Mouse (Mus musculus): ENCODE measurements around the gene Olfr805. TPM values are rescaled to one million over a fixed set of nuclear protein-coding genes. Genes with fewer than 3 reads are reported as not detected.

Olfr805 gene
- total RNA-seq (2021), result not detected
- long read RNA-seq, experiment 1, result 0 reads
- long read RNA-seq, experiment 2, result 0 reads

GRCm38 (mm10) chr10:129729275-129729674 lies at the start of gene Olfr805:
TSS of gene Olfr805 (minus strand) at chr10:129729375.
- Histone ChIP-seq H3K27ac (no peak within 1 kb of the TSS), H3K4me3 (no peak within 1 kb of the TSS)
- TF ChIP-seq CTCF (IDR thresholded peaks at IDR 0.05), result no peak
- no peak for DNase-seq
- intact Hi-C loops (cut with DNase I), result no loop called here

DNA sequence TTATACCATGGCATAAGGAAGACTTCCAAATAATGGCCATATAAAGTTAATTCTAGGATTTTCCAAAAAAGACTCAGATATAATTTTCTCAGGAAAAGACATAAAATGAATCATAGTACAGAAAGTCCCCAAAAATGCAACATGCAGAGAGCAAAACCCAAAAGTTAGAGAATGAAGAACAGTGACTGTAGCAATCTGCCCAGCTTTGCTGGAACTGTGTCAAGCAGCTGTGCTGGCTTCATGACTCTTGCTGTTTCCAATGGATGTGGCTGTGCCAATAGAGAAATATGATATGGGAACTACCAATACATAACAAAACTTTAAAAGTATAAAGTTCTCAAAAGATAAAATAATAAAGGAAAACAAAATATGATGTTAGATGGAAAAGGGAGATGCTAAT lies 48.9 kb upstream of the Olfr805 start:
- peak; percentile 59 for DNase-seq
- intact Hi-C loops (cut with DNase I), result no loop called here

GRCm38 (mm10) chr10:129774338-129774737 lies 45.2 kb upstream of the Olfr805 start, which contains the start of gene Olfr809:
TSS of gene Olfr809 (plus strand) at chr10:129774638.
- no peak within 1 kb of the TSS for H3K27ac ChIP-seq
- no peak for DNase-seq
- TF ChIP-seq CTCF (IDR thresholded peaks at IDR 0.05), result no peak
- H3K4me3 ChIP-seq, result no peak within 1 kb of the TSS
- intact Hi-C loops (cut with DNase I), result no loop called here

More for the DNA sequence above, 48.9 kb upstream of the Olfr805 start:
- Histone ChIP-seq H3K27ac (no peak overlapping the region), H3K4me3 (no peak overlapping the region)
- no peak for TF ChIP-seq CTCF (IDR thresholded peaks at IDR 0.05)

DNA sequence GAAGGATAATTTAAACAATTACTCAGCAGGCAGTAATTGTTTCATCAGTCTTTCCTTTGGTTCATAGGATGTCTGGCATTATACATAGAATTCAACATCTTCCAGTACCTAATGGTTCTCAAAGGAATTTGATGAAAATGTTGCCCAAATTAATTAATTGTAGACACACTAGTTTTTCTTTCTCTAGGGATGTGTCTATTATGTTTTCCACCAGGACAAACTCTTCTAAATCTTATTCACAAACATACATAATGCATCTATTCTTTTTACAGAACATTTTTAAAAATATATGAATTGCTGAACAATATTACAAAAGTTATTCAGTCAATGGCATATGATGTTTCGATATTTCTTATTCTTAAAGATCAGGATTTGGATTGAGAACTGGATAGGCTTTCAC lies 36.0 kb upstream of the Olfr805 start, which contains the start of gene Olfr808:
Gene Olfr808 (plus strand): TSS at position 301 of the 400 bp plus-strand sequence.
- Histone ChIP-seq H3K4me3 (no peak within 1 kb of the TSS), H3K27ac (no peak within 1 kb of the TSS)
- no peak for TF ChIP-seq CTCF (IDR thresholded peaks at IDR 0.05)
- intact Hi-C loops (cut with DNase I), result no loop called here
- DNase-seq, result no peak

DNA sequence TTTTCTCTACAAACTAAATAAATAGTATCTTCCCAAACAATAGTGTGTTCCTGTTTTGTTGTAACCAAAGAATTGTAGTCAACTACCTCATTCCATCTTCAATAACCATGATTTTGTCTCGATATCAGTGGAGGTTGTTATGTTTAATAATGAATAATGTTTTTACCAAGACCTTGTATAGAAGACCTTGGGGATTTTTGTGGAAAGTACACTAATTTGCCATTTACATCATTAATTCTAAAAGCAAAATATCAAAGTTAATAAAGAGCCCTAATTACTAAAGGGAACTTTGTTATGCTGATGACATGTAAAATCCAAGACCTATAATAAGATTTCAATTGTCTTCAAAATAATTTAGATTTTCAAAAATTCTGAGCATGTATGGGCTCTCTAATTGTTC lies 28.5 kb upstream of the Olfr805 start, which contains the start of gene Olfr807:
Gene Olfr807 (minus strand): TSS at position 101 of the 400 bp plus-strand sequence.
- no peak for TF ChIP-seq CTCF (IDR thresholded peaks at IDR 0.05)
- intact Hi-C loops (cut with DNase I), result no loop called here
- Histone ChIP-seq H3K27ac (no peak within 1 kb of the TSS), H3K4me3 (no peak within 1 kb of the TSS)
- no peak for DNase-seq

DNA sequence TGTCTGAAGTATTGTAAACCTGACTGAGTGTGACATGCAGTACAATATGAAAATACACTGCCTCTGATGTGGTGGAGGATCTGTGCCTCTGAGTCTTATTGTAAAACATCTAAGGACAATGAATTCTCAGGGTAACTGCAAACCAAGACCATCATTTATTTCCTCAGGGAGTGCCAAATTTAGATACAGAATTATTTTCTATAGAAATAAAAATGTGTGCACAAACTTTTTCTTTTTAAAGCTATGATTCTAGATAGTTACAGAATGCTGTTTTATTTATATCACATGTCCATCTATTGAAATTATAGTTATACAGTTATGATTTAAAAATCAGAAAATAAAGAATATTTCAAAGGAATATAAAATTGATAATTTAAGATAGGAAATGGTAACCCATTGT lies 12.6 kb upstream of the Olfr805 start, which contains the start of gene Olfr806:
Gene Olfr806 (minus strand): TSS at position 101 of the 400 bp plus-strand sequence.
- intact Hi-C loops (cut with DNase I), result no loop called here
- Histone ChIP-seq H3K4me3 (no peak within 1 kb of the TSS), H3K27ac (no peak within 1 kb of the TSS)
- TF ChIP-seq CTCF (IDR thresholded peaks at IDR 0.05), result no peak
- DNase-seq, result no peak

DNA sequence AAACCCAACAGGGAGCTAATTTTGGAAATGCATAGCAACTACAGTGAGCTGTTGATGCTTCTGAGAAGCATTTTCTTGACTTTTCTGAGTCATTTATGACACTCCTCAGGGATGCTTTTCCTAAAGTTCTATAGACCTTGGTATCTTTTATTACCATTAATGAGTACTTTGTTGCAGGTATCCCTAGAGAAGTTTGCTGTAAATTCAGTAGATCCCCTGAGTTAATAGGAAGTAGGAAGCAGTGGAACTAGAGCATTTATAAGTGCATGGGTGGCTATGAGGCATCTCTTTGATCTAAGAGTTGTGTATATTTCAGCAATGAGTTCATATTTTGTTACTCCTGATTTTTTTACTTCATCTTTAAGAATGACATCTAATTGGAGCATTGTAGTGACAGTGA lies 26.3 kb downstream of the Olfr805 start, which contains the start of gene Olfr804:
Gene Olfr804 (plus strand): TSS at position 301 of the 400 bp plus-strand sequence.
- TF ChIP-seq CTCF (IDR thresholded peaks at IDR 0.05), result no peak
- Histone ChIP-seq H3K27ac (no peak within 1 kb of the TSS), H3K4me3 (no peak within 1 kb of the TSS)
- intact Hi-C loops (cut with DNase I), result no loop called here
- DNase-seq, result no peak

- no peak for TF ChIP-seq CTCF (IDR thresholded peaks at IDR 0.05)
- no peak within 1 kb of the TSS for H3K27ac ChIP-seq
- intact Hi-C loops (cut with DNase I), result no loop called here
- no peak within 1 kb of the TSS for H3K4me3 ChIP-seq
- DNase-seq, result no peak
Observed at GRCm38 (mm10) chr10:129694186-129694585, 35.0 kb downstream of the Olfr805 start, which contains the start of gene Olfr803. TSS of gene Olfr803 (minus strand) at chr10:129694286.

DNA sequence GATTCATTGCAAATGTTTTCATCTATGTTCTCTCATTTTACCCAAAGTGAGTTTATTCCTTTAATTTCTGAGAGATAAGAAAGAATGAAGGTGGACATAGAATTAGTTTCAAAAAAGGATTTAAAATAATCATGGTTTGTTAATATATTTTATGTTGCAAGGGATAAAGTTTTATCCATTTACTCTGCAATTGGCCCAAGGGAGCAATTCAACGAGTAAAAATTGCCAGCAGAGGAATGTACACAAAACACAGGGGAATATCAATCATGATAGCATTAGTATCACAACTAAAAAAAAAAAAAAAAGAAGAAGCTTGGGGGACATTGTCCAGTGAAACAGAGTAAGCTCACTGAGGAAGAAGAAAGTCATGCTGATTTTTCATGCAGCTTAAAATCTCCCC lies 41.1 kb downstream of the Olfr805 start, which contains the start of gene Olfr802:
Gene Olfr802 (minus strand): TSS at position 101 of the 400 bp plus-strand sequence.
- no peak for DNase-seq
- Histone ChIP-seq H3K27ac (no peak within 1 kb of the TSS), H3K4me3 (no peak within 1 kb of the TSS)
- no peak for TF ChIP-seq CTCF (IDR thresholded peaks at IDR 0.05)
- intact Hi-C loops (cut with DNase I), result no loop called here

DNA sequence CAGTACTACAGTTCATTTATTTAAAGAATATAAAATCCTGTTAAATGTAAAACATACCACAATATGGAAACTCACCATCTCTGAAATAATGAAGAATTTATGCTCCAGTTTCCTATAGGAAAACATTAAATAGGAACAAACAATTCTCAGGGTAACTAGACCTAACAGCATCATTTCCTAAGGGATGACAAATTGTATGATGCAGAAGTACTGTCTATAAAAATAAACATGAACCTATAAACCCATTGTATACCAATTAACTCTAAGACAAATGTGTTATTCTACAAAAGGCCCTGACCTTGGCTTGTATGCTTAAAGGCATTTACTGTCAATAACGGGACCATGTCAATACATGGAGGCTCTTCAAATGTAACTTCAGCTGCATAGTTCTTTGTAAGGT lies 55.4 kb downstream of the Olfr805 start, which contains the start of gene Olfr801:
Gene Olfr801 (minus strand): TSS at position 101 of the 400 bp plus-strand sequence.
- TF ChIP-seq CTCF (IDR thresholded peaks at IDR 0.05), result no peak
- DNase-seq, result no peak
- no peak within 1 kb of the TSS for H3K27ac ChIP-seq
- H3K4me3 ChIP-seq, result no peak within 1 kb of the TSS
- intact Hi-C loops (cut with DNase I), result no loop called here

Small RNA genes within 50 kb of the gene (microRNA-seq; reads per million reads assigned to microRNA genes)
- gene Gm24485, result not detected

Other genes with a start within 250 kb of the Olfr805 start
- not detected for gene Olfr789, start 244.6 kb downstream of the Olfr805 start, total RNA-seq (2021)
- not detected for gene Olfr790, start 230.9 kb downstream of the Olfr805 start, total RNA-seq (2021)
- gene Olfr791, start 207.6 kb downstream of the Olfr805 start, total RNA-seq (2021), result not detected
- gene Olfr792, start 190.2 kb downstream of the Olfr805 start, total RNA-seq (2021), result not detected
- gene Olfr794, start 161.7 kb downstream of the Olfr805 start, total RNA-seq (2021), result not detected
- gene Olfr796, start 116.8 kb downstream of the Olfr805 start, total RNA-seq (2021), result not detected
- gene Olfr798, start 101.4 kb downstream of the Olfr805 start, total RNA-seq (2021), result not detected
- not detected for gene Olfr799, start 91.9 kb downstream of the Olfr805 start, total RNA-seq (2021)
- gene Olfr800, start 71.7 kb downstream of the Olfr805 start, total RNA-seq (2021), result not detected
- not detected for gene Olfr801, start 55.5 kb downstream of the Olfr805 start, total RNA-seq (2021)
- gene Olfr802, start 41.2 kb downstream of the Olfr805 start, total RNA-seq (2021), result not detected
- gene Olfr803, start 35.1 kb downstream of the Olfr805 start, total RNA-seq (2021), result not detected
- gene Olfr804, start 26.2 kb downstream of the Olfr805 start, total RNA-seq (2021), result not detected
- gene Olfr806, start 12.5 kb upstream of the Olfr805 start, total RNA-seq (2021), result not detected
- not detected for gene Olfr807, start 28.4 kb upstream of the Olfr805 start, total RNA-seq (2021)
- gene Olfr808, start 36.1 kb upstream of the Olfr805 start, total RNA-seq (2021), result not detected
- gene Olfr809, start 45.3 kb upstream of the Olfr805 start, total RNA-seq (2021), result not detected
- gene Olfr810, start 65.5 kb upstream of the Olfr805 start, total RNA-seq (2021), result not detected
- gene Olfr811, start 75.0 kb upstream of the Olfr805 start, total RNA-seq (2021), result not detected
- not detected for gene Olfr812, start 116.7 kb upstream of the Olfr805 start, total RNA-seq (2021)
- gene Olfr813, start 126.0 kb upstream of the Olfr805 start, total RNA-seq (2021), result not detected
- not detected for gene Olfr814, start 150.5 kb upstream of the Olfr805 start, total RNA-seq (2021)
- not detected for gene Olfr815, start 176.5 kb upstream of the Olfr805 start, total RNA-seq (2021)
- not detected for gene Olfr816, start 186.2 kb upstream of the Olfr805 start, total RNA-seq (2021)
- gene Olfr818, start 219.7 kb upstream of the Olfr805 start, total RNA-seq (2021), result not detected
- gene Olfr819, start 237.9 kb upstream of the Olfr805 start, total RNA-seq (2021), result not detected
- gene Olfr247, start 246.8 kb upstream of the Olfr805 start, total RNA-seq (2021), result not detected